Mouse (Mus musculus) cerebellum, adult 2 months (tissue): Measurements from ENCODE around the gene Cfap57.

Experiments used
- CTCF ChIP-seq: fragments of 200-500 bp; IDR thresholded peaks from 2 replicates; pipeline ENCODE4 v1.5.1; 2011; ENCODE audit warnings: low read depth, mild to moderate bottlenecking, control low read depth, low read length, moderate library complexity, borderline replicate concordance; ENCODE audit not compliant: insufficient read depth
- POLR2A ChIP-seq: fragments of 200-500 bp; IDR thresholded peaks from 2 replicates; pipeline ENCODE4 v1.6.1; 2011; ENCODE audit warnings: low read length, control low read depth, borderline replicate concordance; ENCODE audit not compliant: insufficient read depth

- TF ChIP-seq CTCF (no peak), POLR2A (no peak)
Measured at GRCm38 (mm10) chr4:118544441-118545127, 76.0 kb downstream of the Cfap57 start.
